Mouse (Mus musculus) heart, adult 11 months (tissue): ENCODE results near the gene Kcnip4.

Experiments
- DNase-seq: peaks from one replicate; pipeline ENCODE4 v3.0.0; 2022

Gene Kcnip4

GRCm38 (mm10) chr5:49350126-49350909 is 174.4 kb downstream of the Kcnip4 start:
- no peak for DNase-seq

GRCm38 (mm10) chr5:49349541-49349940 is 175.2 kb downstream of the Kcnip4 start:
- no peak for DNase-seq

GRCm38 (mm10) chr5:49348511-49348910 is 176.2 kb downstream of the Kcnip4 start:
- no peak for DNase-seq

- no peak for DNase-seq
These were observed 180.1 kb downstream of the Kcnip4 start for GRCm38 (mm10) chr5:49344606-49345005.

GRCm38 (mm10) chr5:49337164-49337563 is 187.5 kb downstream of the Kcnip4 start:
- no peak for DNase-seq

- DNase-seq = no peak
These were observed 191.6 kb downstream of the Kcnip4 start for GRCm38 (mm10) chr5:49333063-49333462.

GRCm38 (mm10) chr5:49329023-49329422 is 195.7 kb downstream of the Kcnip4 start:
- DNase-seq = no peak

GRCm38 (mm10) chr5:49318661-49319060 is 206.0 kb downstream of the Kcnip4 start:
- DNase-seq = no peak

- no peak for DNase-seq
These were observed 206.8 kb downstream of the Kcnip4 start for GRCm38 (mm10) chr5:49317869-49318268.

GRCm38 (mm10) chr5:49306796-49307195 is 217.9 kb downstream of the Kcnip4 start:
- no peak for DNase-seq

- no peak for DNase-seq
These were observed 219.4 kb downstream of the Kcnip4 start for GRCm38 (mm10) chr5:49305321-49305720.

GRCm38 (mm10) chr5:49298654-49299053 is 226.1 kb downstream of the Kcnip4 start:
- no peak for DNase-seq

- DNase-seq = peak; percentile 83
These were observed 232.3 kb downstream of the Kcnip4 start for GRCm38 (mm10) chr5:49292421-49292820.

GRCm38 (mm10) chr5:49291801-49292200 is 232.9 kb downstream of the Kcnip4 start:
- DNase-seq = no peak

GRCm38 (mm10) chr5:49285455-49286135 is 239.1 kb downstream of the Kcnip4 start:
- peak; percentile 79 for DNase-seq

- peak; percentile 79 for DNase-seq
These were observed 239.9 kb downstream of the Kcnip4 start for GRCm38 (mm10) chr5:49284776-49285175.

- DNase-seq = no peak
These were observed 241.3 kb downstream of the Kcnip4 start for GRCm38 (mm10) chr5:49283403-49283802.

GRCm38 (mm10) chr5:49271864-49272263 is 252.8 kb downstream of the Kcnip4 start:
- DNase-seq = no peak

GRCm38 (mm10) chr5:49268807-49269206 is 255.9 kb downstream of the Kcnip4 start:
- DNase-seq = no peak

- DNase-seq = no peak
These were observed 265.4 kb downstream of the Kcnip4 start for GRCm38 (mm10) chr5:49259356-49259755.

GRCm38 (mm10) chr5:49256850-49257249 is 267.9 kb downstream of the Kcnip4 start:
- DNase-seq = no peak

- no peak for DNase-seq
These were observed 268.7 kb downstream of the Kcnip4 start for GRCm38 (mm10) chr5:49255983-49256382.

- no peak for DNase-seq
These were observed 277.6 kb downstream of the Kcnip4 start for GRCm38 (mm10) chr5:49247081-49247480.

- DNase-seq = no peak
These were observed 280.3 kb downstream of the Kcnip4 start for GRCm38 (mm10) chr5:49244414-49244813.
